Mouse (Mus musculus) cerebellum, adult 2 months (tissue): ENCODE data around the gene Ppp3r2.

Source experiments
- CTCF ChIP-seq: fragments of 200-500 bp; IDR thresholded peaks from 2 replicates; pipeline ENCODE4 v1.5.1; 2011; ENCODE audit warnings: low read depth, mild to moderate bottlenecking, control low read depth, low read length, moderate library complexity, borderline replicate concordance; ENCODE audit not compliant: insufficient read depth
- POLR2A ChIP-seq: fragments of 200-500 bp; IDR thresholded peaks from 2 replicates; pipeline ENCODE4 v1.6.1; 2011; ENCODE audit warnings: low read length, control low read depth, borderline replicate concordance; ENCODE audit not compliant: insufficient read depth

- no peak for TF ChIP-seq CTCF
- no peak for TF ChIP-seq POLR2A
Measured at GRCm38 (mm10) chr4:49628941-49629340, 52.9 kb downstream of the Ppp3r2 start.
